Mouse (Mus musculus) left cerebral cortex, adult 11 months (tissue): ENCODE results near the gene Enox1.
"Not testable (repeated sequence)": the region's sequence is repeated elsewhere in the genome, so short reads cannot be mapped to it uniquely, and the experiment has no call there.

Source experiments
- DNase-seq: peaks from one replicate; pipeline ENCODE4 v3.0.0; 2022; ENCODE audit warnings: low spot score

Enox1 gene

DNA sequence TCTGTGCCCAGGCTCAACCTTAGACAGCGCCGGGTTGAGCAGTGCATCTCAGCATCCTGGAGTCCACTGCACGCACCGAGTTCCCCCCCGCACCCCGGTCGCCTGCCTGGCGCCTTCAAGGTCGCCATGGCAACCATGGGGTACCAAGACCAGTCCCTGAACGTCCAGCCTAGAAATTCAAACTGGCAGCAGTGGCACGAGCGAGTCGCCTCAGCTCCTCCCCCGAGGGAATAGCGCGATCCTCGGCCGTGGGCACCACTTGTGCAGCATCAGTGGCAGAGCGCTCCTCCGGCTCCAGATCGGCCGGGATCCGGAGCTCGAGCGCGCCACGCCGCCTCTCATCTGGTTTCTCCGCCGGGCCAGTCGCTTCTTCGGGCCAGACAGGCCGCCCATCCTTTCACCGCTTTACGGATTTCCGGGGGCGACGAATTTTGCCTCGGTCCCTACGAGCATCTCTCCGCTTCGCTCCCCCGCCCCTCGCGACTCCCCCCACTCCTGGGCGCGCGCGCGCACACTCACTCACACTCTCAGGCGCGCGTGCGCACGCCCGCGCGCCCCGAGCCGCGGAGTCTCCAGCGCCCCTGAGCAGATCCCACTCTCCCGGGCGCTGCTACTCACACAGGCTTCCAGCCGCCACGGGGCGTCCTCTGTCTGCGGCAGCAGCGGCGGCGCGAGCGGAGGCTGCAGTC is at the start of gene Enox1:
TSS of gene Enox1 (plus strand) at position 542 of the 689 bp plus-strand sequence.
- peak; percentile 73 for DNase-seq

DNA sequence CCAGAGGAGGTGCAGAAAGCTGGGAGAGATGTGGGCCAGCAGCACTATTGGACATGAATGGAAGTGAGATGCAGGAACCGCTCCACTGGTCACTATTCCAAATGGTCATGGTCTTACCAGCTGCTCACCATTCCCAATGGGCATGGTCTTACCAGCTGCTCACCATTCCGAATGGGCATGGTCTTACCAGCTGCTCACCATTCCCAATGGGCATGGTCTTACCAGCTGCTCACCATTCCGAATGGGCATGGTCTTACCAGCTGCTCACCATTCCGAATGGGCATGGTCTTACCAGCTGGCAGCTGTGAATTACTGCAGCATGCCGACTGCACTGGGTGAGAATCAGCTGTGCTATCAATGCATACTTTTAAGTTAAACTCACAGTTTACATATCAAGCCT is 45.9 kb upstream of the Enox1 start:
- not testable (repeated sequence) for DNase-seq

DNA sequence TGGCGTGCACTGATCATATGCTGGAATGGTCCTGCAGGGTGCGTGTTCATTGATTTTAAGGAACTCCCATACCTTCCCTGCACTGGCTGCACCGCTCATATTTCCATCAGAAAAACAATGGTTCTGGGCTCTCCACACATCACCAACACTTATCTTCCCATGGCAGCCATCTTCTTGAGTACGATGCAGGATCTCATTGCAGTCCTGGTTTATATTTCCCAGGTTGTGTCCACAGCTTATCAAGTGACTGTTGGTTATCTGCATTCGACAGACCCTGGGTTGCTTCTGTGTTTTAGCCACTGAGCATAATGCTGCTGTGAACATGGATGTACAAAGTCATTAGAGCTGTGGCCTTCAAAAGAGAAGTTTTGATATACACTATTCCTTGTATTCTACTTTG is 26.0 kb upstream of the Enox1 start:
- no peak for DNase-seq

DNA sequence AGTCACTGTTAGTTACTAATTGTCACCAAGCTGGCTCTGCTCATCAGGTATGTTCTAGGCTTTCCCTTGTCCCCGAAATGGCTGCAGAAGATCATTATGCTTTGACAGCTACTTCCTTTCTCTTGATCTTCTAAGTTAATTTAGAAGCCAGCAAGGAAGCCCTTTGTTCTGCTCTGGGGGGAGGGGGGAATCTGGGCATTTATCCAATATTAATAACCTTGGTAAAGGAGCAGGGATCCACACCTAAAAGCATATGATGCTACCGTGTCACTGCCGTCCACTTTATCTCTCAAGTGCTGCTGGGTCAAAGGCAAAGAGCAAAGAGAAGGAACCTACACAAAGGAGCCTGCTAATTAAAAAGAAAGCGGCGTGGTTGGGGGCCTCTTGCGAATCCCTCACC is 19.6 kb upstream of the Enox1 start:
- DNase-seq = no peak

DNA sequence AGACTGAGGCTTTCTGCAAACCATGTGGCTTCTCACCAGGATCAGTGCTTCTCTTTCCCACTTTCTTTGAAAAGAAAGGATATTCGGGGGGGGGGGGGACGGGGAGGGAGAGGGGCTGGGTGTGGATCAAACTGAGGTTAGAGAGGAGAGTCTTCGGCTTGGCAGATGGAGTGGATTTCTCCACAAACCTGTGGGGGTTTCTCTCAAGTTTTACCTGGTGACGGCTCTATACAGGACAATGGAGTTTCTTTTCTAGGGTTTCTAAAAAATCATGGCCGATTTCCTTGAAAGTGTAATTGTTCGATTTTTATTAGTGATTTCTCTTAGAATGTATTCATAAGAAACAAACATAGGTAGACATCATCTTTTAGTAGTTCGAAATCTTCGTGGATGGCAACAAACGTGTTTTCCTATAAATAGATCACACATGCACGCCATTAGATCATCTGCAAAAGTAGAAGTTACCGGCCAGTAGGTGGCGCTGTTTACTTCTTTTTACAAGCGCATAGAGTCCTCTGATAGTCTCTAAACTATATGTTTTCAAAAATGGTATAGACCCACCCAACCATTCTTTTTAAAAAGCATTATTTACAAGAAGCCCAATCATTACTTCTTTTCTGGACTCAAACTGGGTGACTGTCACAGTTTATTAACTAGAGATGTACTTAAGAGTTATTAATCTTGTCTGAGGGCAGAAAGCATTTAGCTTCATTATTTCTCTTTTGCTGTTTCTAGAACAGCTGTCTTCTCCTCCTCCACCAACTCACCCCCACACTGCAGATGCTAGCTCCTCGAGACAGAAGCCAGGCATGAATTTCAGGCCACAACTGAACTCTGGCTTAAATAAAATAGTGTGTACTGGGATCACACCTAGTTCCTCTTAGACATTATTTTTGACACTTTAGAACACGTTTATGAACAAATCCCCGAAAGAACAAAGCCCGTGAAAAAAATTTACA is 15.0 kb upstream of the Enox1 start:
- peak; percentile 64 for DNase-seq

DNA sequence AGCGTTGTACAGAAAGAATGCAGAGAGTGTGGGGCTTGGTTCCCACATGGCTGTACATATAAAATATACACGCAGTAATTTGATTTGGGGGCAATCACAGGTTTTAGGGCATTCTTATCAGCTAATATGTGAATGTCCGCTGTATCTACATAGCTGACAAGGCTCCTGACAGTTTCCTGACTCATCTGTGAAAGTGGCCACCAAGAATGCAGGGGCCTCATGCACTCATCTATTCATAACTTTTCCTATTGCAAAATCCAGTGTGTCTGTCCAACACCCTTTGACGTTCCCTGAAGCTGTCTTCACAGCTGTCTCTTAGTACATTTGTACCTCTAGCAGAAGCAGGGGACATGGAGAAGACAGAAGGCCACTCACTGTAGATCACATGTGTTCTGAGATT is 11.5 kb upstream of the Enox1 start:
- DNase-seq = no peak

DNA sequence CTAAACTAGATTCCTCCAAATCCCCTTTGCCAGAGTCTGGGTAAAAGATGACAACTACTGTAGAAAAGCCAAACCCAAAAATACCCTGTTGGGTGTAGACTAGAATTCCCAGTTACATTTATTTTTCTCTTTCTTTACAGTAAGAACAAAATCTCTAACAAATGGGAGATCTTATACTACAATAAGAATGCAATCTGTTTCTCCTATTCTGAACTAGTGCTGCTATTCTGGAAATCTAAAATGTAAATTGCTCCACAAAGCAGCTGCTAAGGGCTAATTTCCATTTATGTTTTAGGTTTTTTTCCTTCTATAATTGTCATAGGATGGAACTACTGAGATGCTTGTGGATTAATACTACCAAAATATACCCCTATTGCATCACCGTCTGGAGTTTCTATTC is 8.9 kb upstream of the Enox1 start:
- DNase-seq = no peak

DNA sequence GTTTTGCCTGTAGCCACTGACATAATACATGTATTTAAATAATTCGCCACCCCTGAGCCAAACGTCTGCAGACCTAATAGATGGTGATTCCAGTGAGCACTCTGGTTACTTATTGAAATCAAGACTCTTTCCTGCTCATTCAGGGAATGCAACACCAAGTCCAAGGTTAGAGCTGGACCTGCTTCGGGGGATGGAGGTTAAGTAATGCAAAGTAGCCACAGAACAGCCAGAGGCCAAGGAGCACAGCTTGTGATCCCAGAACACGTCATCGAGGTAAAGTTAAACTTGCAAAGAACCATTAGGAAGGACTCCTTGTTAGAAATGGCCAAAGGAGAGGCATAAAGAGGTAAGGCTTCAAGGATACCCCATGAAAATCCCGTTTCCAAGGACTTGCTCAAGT is 6.0 kb upstream of the Enox1 start:
- no peak for DNase-seq

DNA sequence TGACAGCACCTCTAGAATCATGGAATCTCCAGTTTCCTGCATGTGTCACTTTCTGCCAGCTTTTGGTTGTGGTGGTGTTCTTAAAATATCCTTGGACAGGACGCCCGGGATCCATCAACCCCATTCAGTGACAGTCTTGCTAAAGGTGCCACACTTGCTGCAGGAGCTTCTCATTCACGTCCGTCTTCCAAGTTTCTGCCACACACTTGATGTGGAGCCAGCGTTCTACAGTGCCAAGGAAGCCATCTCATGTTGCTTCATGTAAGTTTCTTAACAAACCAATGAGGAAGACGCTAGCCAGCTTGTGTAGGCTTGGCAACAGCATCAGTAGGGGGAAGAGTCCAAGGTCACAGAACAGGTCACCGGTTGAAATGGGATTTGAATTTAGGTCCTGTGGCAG is 5.1 kb upstream of the Enox1 start:
- no peak for DNase-seq

DNA sequence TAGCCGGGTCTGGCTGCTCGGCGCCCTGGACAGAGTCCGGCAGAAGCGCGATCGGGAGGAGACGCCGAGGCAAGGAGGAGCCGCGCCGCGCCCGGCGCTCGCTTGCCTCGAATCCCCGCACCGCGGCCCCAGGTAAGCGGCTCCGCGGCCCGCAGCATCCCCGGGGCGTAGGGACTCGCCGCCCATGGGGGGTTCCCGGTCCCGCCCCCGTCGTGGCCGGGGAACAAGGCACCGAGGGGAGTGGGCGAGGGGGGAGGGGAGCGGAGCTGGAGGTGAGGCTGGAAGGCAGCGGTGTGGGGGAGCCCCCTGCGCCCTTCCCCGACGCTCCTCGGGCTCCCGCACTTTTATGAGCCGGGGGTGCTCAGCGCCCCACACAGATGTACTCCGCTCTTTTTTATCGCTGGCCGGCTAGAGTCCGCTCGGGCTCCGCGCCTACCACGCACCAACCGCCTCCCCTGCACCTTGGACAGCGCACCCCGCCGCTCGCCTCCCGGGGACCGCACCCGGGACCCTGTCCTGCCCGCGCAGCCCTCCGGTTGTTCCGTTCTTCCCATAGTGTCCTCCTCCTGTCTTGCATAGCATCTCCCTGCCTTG is 445 bp downstream of the Enox1 start:
- DNase-seq = no peak

DNA sequence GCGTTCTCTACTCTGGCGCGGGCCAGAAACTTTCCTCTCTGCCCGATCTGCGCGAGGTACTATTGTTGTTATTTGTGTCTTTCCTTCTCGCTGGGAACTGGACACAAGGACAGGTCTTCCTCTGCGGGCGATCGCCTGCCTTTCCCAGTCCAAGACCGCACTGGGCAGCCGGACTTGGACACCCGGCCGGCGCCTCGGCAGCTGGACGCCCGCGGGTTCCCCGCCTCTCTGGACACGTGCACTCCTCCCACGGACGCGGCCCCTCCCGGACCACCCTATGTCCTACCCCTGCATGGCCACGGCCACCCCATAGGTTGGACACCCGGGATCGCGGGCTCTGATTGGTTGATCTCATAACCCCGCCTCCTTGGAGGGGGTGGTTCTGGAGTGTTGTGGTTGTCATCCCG is 945 bp downstream of the Enox1 start:
- peak; percentile 83 for DNase-seq

DNA sequence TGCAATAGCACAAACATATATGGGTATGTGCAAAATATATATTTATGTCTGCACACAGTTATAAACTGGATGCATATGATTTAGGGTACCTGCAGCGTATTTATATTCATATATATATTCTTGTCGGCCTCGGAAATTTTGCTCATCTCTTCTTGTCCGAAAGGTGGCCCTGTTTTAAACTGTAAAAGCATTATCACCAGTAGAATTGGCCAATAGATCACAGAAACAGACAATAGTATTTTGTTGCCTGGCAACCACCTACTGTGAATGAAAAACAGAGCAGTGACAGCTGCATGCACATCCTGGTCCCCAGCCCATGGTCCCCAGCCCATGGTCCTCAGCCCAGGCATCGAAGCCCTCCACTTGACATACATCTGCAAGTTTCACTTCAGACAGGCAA is 2.8 kb downstream of the Enox1 start:
- no peak for DNase-seq

DNA sequence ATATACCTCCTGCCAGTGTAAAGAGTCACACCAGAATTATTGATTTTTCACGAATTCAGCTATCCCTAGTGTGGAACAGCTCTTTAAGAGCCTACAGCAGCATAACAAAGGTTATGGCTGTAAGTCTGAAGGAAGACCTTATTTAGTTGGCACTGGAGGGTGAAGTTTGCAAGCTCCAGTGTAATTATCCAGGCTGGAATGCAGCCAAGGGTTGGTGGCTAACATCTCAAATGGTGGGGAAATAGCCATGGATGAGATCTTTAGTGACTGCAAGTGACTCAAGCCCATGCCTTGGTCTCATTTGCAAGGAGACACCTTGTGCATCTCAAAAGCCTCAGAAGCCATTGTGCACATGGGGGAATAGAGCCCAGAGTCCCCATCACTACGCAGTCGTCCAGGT is 5.9 kb downstream of the Enox1 start:
- DNase-seq = no peak

DNA sequence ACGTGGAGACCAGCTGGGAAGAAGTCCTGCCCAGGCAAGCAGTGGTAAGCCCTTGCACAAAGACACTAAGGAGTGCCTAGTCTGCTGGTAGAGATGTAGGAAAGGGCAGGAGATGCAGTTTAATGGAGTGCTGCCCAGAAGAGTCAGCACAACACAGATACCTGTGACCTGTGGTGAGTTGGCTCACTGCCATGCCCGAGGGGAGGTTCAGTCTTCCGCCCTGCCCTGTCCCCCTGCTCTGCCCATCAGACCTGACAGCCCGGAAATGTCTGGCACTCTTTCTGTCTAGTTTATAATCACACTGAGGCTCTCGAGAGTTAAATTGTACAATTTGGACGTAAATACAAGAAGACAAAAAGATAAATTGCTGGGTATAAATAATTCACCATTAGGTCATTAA is 7.8 kb downstream of the Enox1 start:
- DNase-seq = no peak

DNA sequence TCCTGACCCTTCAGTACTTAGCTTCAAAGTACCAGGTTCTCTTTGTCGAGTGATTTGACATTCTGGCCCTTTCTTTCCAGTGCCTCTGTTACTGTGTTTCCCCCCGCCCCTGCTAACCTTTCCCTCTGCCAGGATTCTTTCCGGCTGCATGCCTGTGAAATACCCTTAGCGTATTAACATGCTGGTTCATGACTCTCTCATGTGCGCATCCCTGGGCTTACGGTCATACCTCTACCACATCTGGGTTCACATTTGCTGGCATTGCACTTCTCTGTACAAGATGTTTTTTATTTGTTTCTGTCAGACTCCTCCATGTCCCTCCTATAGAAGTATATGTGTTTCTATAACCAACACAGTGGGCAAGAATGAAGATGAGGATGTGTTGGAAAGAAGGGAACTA is 11.6 kb downstream of the Enox1 start:
- DNase-seq = no peak

DNA sequence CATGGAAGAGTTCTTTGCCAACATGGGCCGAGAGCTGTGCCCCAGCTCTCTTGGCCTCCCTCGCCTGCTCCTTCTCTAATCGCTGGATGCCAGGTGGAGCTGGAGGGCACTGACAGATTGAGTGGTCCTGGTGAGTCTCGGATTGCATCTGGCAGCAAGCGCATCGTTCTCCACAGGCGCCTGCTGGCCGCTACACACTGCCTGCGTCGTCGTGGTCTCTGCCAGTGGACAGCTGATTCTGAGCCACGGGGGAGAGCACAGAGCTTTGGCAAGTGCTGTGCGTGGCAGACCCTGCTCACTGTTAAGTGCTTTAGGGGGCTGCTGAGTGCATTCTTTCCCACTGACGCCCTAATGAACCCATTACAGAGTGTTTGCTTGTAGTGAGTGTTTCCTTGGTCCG is 17.9 kb downstream of the Enox1 start:
- DNase-seq = no peak

DNA sequence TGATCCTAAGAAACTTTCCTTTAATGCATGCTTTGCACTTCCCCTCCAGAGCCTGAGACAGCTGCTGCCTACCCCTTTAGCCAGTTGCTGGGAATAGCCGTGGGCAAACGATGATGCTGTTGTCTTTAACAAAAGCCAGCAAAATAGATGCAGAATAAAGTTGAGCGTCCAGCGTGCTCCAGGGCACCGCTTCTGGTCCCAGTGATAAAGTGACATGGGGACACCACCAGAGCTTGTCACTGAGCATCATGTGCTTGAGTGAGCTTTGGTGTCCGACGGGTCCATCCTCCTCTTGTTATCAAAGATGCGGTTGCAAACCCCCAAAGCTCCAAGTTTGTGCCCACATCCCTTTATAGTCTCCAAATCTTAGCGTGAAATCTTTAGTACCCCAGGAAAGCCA is 18.4 kb downstream of the Enox1 start:
- no peak for DNase-seq

DNA sequence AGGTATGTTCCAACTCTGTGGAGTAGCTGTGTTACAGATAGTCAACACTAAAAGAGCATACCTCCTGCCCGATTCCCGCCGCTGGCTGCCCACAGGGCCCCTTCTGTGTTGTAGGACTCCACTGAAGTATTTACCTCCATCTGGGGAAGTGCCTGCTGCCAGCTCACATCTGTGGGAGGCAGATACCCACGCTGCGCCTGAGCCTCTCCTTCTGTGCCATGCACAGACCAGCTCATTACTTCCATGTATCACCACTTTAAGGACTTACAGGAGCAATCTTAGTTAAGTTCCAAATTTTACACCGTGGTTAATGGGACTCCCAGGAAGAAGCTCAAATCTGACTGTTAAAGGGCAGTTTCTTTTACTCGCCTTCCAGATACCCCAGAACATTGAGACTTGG is 23.7 kb downstream of the Enox1 start:
- no peak for DNase-seq

DNA sequence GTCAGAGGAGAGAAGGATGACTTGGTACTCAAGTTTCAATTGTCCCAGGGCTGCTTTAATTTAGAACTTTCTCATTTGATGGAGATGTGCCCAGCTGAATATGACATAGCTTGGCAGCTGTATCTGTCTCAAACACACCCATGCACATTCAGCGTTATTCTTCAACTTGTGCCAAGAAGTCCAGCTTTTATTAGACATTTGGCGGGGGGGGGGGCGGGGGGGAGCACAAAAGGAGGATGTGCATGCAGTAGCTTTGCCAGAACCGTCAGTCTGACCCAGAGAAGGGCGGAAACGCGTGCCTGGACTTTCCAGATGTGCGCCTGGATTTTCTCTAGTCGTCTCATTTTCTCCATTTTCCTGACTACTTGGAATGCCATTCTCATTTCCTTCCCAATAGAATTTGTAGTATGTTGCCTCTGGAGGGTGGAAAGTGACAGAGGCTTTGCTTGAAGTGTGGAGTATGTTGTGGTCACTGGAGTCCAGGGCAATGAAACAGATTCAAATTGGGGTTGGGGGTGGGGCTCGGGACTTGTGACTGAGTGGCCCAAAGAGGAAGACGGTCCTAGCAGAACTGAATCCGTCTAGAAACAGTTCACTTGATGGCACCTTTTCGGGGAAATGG is 24.3 kb downstream of the Enox1 start:
- DNase-seq = no peak

DNA sequence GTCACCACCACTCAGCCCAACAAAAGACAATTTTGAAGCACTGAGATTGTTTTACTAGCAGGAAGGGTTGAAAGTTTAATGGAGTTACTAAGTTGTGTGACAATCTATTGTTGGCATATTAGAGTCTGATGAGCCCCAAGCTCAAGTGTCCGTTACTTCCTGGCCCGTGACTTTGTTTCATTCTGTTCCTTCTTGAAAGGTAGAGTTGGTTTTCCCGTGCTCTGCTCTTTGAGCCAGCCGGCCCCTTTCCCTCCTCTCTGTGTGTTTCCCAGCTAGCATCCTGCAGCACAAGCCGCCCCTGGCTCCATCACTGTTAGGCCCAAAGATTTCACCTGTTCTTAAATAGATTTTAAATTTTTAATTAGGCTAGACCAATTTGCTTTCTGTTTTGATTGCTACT is 26.9 kb downstream of the Enox1 start:
- no peak for DNase-seq

DNA sequence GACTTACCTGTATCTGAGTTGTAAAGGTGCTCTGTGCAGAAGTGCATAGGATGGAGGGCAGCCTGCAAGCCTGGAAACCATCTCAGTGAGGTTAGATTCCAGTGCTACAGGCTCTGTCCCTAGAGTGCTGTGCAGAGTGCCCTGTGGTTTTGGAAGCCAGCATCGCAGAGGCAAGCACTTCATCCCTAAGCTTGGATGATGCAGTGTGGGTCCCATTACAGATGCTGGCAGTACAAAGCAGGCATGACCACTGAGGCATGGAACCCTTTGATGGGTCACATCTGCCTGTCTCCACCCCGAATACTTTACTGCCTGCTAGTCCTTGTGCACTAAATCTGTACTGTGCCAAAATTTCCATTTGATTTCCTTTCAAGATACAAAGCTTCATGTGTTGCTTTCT is 33.6 kb downstream of the Enox1 start:
- no peak for DNase-seq

DNA sequence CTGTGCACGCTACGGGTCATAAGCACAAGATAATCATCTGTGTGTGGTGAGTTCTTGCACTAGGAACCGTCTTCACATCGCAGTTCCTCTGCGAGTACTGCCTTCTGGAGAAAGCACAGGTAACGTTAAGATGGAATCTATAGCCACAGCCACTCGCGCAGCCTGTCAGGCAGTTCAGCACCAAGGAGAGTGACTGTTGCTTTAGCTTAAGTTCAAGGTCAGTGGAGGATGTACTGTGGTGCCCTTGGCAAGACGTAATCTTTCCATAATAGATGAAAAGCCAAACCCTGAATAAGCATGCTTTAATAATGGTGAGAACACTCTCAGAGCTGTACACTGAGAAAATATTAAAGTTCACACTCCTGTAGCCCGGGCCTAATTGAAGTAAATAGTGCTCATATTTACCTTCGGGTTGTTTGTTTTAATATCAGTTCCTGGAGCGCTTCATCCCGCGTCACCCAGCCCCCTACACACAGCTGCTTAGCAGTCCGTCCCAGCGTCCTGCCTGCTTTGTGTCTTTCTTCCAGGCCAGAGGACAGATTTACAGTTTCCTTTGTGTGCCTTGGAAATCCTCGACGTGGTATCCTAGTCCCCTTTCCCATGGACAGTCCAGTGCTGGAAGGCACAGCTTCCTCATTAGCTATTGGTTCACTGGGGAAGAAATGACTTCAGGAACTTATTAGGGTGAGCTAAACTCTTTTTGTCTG is 38.9 kb downstream of the Enox1 start:
- no peak for DNase-seq
